Mouse (Mus musculus) forebrain, embryonic 16.5 days (tissue): Measurements from ENCODE around the gene Cldn13. TPM values are rescaled to one million over a fixed set of nuclear protein-coding genes. Genes with fewer than 3 reads are reported as not detected.

Source experiments
- ATAC-seq: fragments of 200-750 bp; cut with Nextera tagmentation; 2 replicates; pipeline ENCODE4 v1.8.0; 2017; ENCODE audit warnings: mild to moderate bottlenecking, moderate library complexity
- H3K27ac ChIP-seq: fragments of 300-500 bp; sonication (generic); 2 replicates; pipeline ENCODE4 v1.5.1; 2014; ENCODE audit warnings: low read length, control low read depth
- H3K27me3 ChIP-seq: fragments of 300-500 bp; sonication (generic); replicated peaks from 2 replicates; pipeline ENCODE4 v1.6.1; 2014; ENCODE audit warnings: low read length; ENCODE audit not compliant: control insufficient read depth, insufficient read depth
- H3K36me3 ChIP-seq: fragments of 300-500 bp; sonication (generic); 2 replicates; pipeline ENCODE4 v1.6.1; 2014; ENCODE audit not compliant: control insufficient read depth, insufficient read depth
- H3K4me1 ChIP-seq: fragments of 300-500 bp; sonication (generic); replicated peaks from 2 replicates; pipeline ENCODE4 v1.6.1; 2014; ENCODE audit warnings: low read length; ENCODE audit not compliant: control insufficient read depth, insufficient read depth
- H3K4me2 ChIP-seq: fragments of 300-500 bp; sonication (generic); 2 replicates; pipeline ENCODE4 v1.6.1; 2014; ENCODE audit warnings: mild to moderate bottlenecking, low read length, control low read depth
- H3K4me3 ChIP-seq: fragments of 300-500 bp; sonication (generic); replicated peaks from 2 replicates; pipeline ENCODE4 v1.5.1; 2014; ENCODE audit warnings: mild to moderate bottlenecking, low read length, control low read depth
- H3K9ac ChIP-seq: fragments of 300-500 bp; sonication (generic); replicated peaks from 2 replicates; pipeline ENCODE4 v1.6.1; 2014; ENCODE audit warnings: low read depth, low read length, control low read depth
- H3K9me3 ChIP-seq: fragments of 300-500 bp; sonication (generic); 2 replicates; pipeline ENCODE4 v1.6.1; 2016; ENCODE audit warnings: low read length; ENCODE audit not compliant: control insufficient read depth
- WGBS: fragments of 180-500 bp; shearing (Covaris S2); extraction: QIAGEN DNeasy Blood & Tissue Kit; methylation state at CpG from one replicate; pipeline ENCODE4 v1.1.7; 2014; 5-methylcytosine and 5-hydroxymethylcytosine counted together
- polyA plus RNA-seq: library from polyadenylated mRNA; unstranded; fragments of >200 nt; fragmentation: Nextera tagmentation; extraction: Ambion mirVana; gene quantifications from 2 replicates; pipeline ENCODE4 v1.2.1, GENCODE M21; 2015

Gene Cldn13
- polyA plus RNA-seq, 1 experiment from 2014 or later: not detected

- no peak overlapping the region for H3K9ac ChIP-seq
- no peaks in the 10 kb centered on the region for H3K4me1 ChIP-seq
- H3K27ac ChIP-seq: no peak overlapping the region
- H3K4me2 ChIP-seq: no peak overlapping the region
- no peak overlapping the region for H3K4me3 ChIP-seq
- no peaks in the 10 kb centered on the region for H3K9me3 ChIP-seq
- no peaks in the 10 kb centered on the region for H3K27me3 ChIP-seq
- H3K36me3 ChIP-seq: no peaks in the 10 kb centered on the region
- 48% methylated on average over 6 of the region's 6 CpGs for WGBS
- ATAC-seq: no peak
Measured at GRCm38 (mm10) chr5:134923141-134923540, 7.8 kb upstream of the Cldn13 start.

GRCm38 (mm10) chr5:134921106-134921505 lies 5.8 kb upstream of the Cldn13 start:
- Histone ChIP-seq H3K27me3 (no peaks in the 10 kb centered on the region), H3K4me1 (no peaks in the 10 kb centered on the region), H3K4me2 (no peak overlapping the region), H3K27ac (no peak overlapping the region), H3K4me3 (no peak overlapping the region), H3K9ac (no peak overlapping the region), H3K36me3 (no peaks in the 10 kb centered on the region), H3K9me3 (no peaks in the 10 kb centered on the region)
- WGBS: 91% methylated on average over 8 of the region's 8 CpGs
- ATAC-seq: no peak

- H3K4me3 ChIP-seq: no peak overlapping the region
- ATAC-seq: no peak
- H3K27ac ChIP-seq: no peak overlapping the region
- H3K4me1 ChIP-seq: no peaks in the 10 kb centered on the region
- H3K9me3 ChIP-seq: no peaks in the 10 kb centered on the region
- no peaks in the 10 kb centered on the region for H3K36me3 ChIP-seq
- no peak overlapping the region for H3K4me2 ChIP-seq
- WGBS: 64% methylated on average over 6 of the region's 6 CpGs
- H3K27me3 ChIP-seq: no peaks in the 10 kb centered on the region
- H3K9ac ChIP-seq: no peak overlapping the region
Measured at GRCm38 (mm10) chr5:134920106-134920687, 4.9 kb upstream of the Cldn13 start.

GRCm38 (mm10) chr5:134919097-134919496 lies 3.8 kb upstream of the Cldn13 start:
- H3K4me3 ChIP-seq: no peak overlapping the region
- H3K36me3 ChIP-seq: no peaks in the 10 kb centered on the region
- H3K27me3 ChIP-seq: no peaks in the 10 kb centered on the region
- WGBS: 94% methylated on average over 3 of the region's 3 CpGs
- no peak overlapping the region for H3K4me2 ChIP-seq
- H3K9me3 ChIP-seq: no peaks in the 10 kb centered on the region
- H3K4me1 ChIP-seq: no peaks in the 10 kb centered on the region
- H3K9ac ChIP-seq: no peak overlapping the region
- no peak overlapping the region for H3K27ac ChIP-seq
- ATAC-seq: no peak

GRCm38 (mm10) chr5:134918071-134918832 lies 2.9 kb upstream of the Cldn13 start:
- Histone ChIP-seq H3K4me1 (no peaks in the 10 kb centered on the region), H3K9ac (no peak overlapping the region), H3K4me3 (no peak overlapping the region), H3K27me3 (no peaks in the 10 kb centered on the region), H3K9me3 (no peaks in the 10 kb centered on the region), H3K27ac (no peak overlapping the region), H3K4me2 (no peak overlapping the region), H3K36me3 (no peaks in the 10 kb centered on the region)
- no peak for ATAC-seq
- 49% methylated on average over 16 of the region's 16 CpGs for WGBS

GRCm38 (mm10) chr5:134914510-134914909 lies 816 bp downstream of the Cldn13 start:
- H3K9me3 ChIP-seq: no peaks in the 10 kb centered on the region
- 85% methylated on average over 8 of the region's 8 CpGs for WGBS
- no peaks in the 10 kb centered on the region for H3K27me3 ChIP-seq
- no peak for ATAC-seq
- H3K9ac ChIP-seq: no peak overlapping the region
- H3K36me3 ChIP-seq: no peaks in the 10 kb centered on the region
- no peak overlapping the region for H3K4me3 ChIP-seq
- no peak overlapping the region for H3K27ac ChIP-seq
- H3K4me1 ChIP-seq: no peaks in the 10 kb centered on the region
- no peak overlapping the region for H3K4me2 ChIP-seq

GRCm38 (mm10) chr5:134913753-134914152 lies 1.6 kb downstream of the Cldn13 start:
- no peak overlapping the region for H3K27ac ChIP-seq
- no peak for ATAC-seq
- H3K4me3 ChIP-seq: no peak overlapping the region
- H3K4me1 ChIP-seq: no peaks in the 10 kb centered on the region
- H3K36me3 ChIP-seq: no peaks in the 10 kb centered on the region
- no peaks in the 10 kb centered on the region for H3K9me3 ChIP-seq
- H3K4me2 ChIP-seq: no peak overlapping the region
- 89% methylated on average over 4 of the region's 4 CpGs for WGBS
- no peak overlapping the region for H3K9ac ChIP-seq
- H3K27me3 ChIP-seq: no peaks in the 10 kb centered on the region

- Histone ChIP-seq H3K9ac (no peak overlapping the region), H3K27ac (no peak overlapping the region), H3K4me2 (no peak overlapping the region), H3K4me1 (no peaks in the 10 kb centered on the region), H3K9me3 (no peaks in the 10 kb centered on the region), H3K4me3 (no peak overlapping the region), H3K27me3 (no peaks in the 10 kb centered on the region), H3K36me3 (no peaks in the 10 kb centered on the region)
- 77% methylated on average over 3 of the region's 3 CpGs for WGBS
- no peak for ATAC-seq
Measured at GRCm38 (mm10) chr5:134913352-134913751, 2.0 kb downstream of the Cldn13 start.

GRCm38 (mm10) chr5:134911901-134912300 lies 3.4 kb downstream of the Cldn13 start:
- Histone ChIP-seq H3K4me3 (no peak overlapping the region), H3K27ac (no peak overlapping the region), H3K27me3 (no peaks in the 10 kb centered on the region), H3K4me1 (0 out of 2 replicates have a peak, but pooled peaks cover 4% of the 10 kb centered on the region), H3K9ac (no peak overlapping the region), H3K9me3 (no peaks in the 10 kb centered on the region), H3K4me2 (no peak overlapping the region), H3K36me3 (no peaks in the 10 kb centered on the region)
- 94% methylated on average over 2 of the region's 2 CpGs for WGBS
- no peak for ATAC-seq
